In genomic region chr11:96193521-96194400, GRCm38 (mm10) we compare ENCODE assay signal across 9 mouse cellular contexts. TPM values are rescaled to one million over a fixed set of nuclear protein-coding genes. Genes with fewer than 3 reads are reported as not detected.
DNase-seq lines count a peak whose midpoint lies in the region; ATAC-seq and TF ChIP-seq lines count a peak whose summit lies in the region.
"Had no signal": no experiment of that assay in that cellular context is flagged by ENCODE, and none has a peak within 500 bp of the region (broad histone marks: within the 10 kb centered on the region; RNA-seq: fewer than 3 reads in every experiment).

TSS of gene Hoxb13 (plus strand) at chr11:96194316.

- H3K27me3 ChIP-seq in liver, embryonic 11.5 days (replicated peaks; ENCODE audit: control insufficient read depth, insufficient read depth, low read length) = peaks cover 100% of the 10 kb centered on the region
- peaks cover 99% of the 10 kb centered on the region for H3K27me3 ChIP-seq in liver, postnatal 0 days (ENCODE audit: insufficient read depth, low read length)
- H3K27me3 ChIP-seq in forebrain, embryonic 15.5 days = peaks cover 99% of the 10 kb centered on the region

- H3K4me3 ChIP-seq in liver, embryonic 11.5 days (ENCODE audit: low read depth, low read length) = no peak within 1 kb of the TSS
- no peak within 1 kb of the TSS for H3K4me3 ChIP-seq in liver, postnatal 0 days (ENCODE audit: low read depth, low read length)
- peak within 1 kb of the TSS; percentile 32 for H3K4me3 ChIP-seq in forebrain, embryonic 15.5 days
- H3K4me3 ChIP-seq: liver, embryonic 15.5 days had no signal

- H3K4me1 ChIP-seq in liver, embryonic 11.5 days (replicated peaks; ENCODE audit: control insufficient read depth, insufficient read depth, low read length) = no peaks in the 10 kb centered on the region
- H3K4me1 ChIP-seq in liver, postnatal 0 days (ENCODE audit: insufficient read depth) = no peaks in the 10 kb centered on the region
- 0 out of 2 replicates have a peak, but pooled peaks cover 3% of the 10 kb centered on the region for H3K4me1 ChIP-seq in forebrain, embryonic 15.5 days
- H3K4me1 ChIP-seq: liver, embryonic 15.5 days had no signal

- TF ChIP-seq CTCF in liver, postnatal 0 days (IDR thresholded peaks at IDR 0.05; ENCODE audit: low read depth) = no peak

- H3K27ac ChIP-seq in liver, embryonic 11.5 days (ENCODE audit: low read depth, low read length) = no peak within 1 kb of the TSS
- no peak within 1 kb of the TSS for H3K27ac ChIP-seq in liver, postnatal 0 days (ENCODE audit: low read depth)
- H3K27ac ChIP-seq in forebrain, embryonic 15.5 days (replicated peaks) = no peak within 1 kb of the TSS
- H3K27ac ChIP-seq: liver, embryonic 15.5 days had no signal

- H3K9me3 ChIP-seq in liver, embryonic 11.5 days (ENCODE audit: control insufficient read depth, low read length) = no peaks in the 10 kb centered on the region
- no peaks in the 10 kb centered on the region for H3K9me3 ChIP-seq in liver, postnatal 0 days (ENCODE audit: low read length)
- no peaks in the 10 kb centered on the region for H3K9me3 ChIP-seq in forebrain, embryonic 15.5 days
- H3K9me3 ChIP-seq: liver, embryonic 15.5 days had no signal

- H3K9ac ChIP-seq in liver, embryonic 11.5 days (ENCODE audit: low read depth, low read length) = no peak within 1 kb of the TSS
- no peak within 1 kb of the TSS for H3K9ac ChIP-seq in liver, postnatal 0 days (replicated peaks)
- peak within 1 kb of the TSS; percentile 15; the same call in 1 of the 2 replicates for H3K9ac ChIP-seq in forebrain, embryonic 15.5 days (replicated peaks)
- H3K9ac ChIP-seq: liver, embryonic 15.5 days had no signal

- H3K36me3 ChIP-seq in liver, embryonic 11.5 days (ENCODE audit: control insufficient read depth, insufficient read depth, low read length) = no peaks in the 10 kb centered on the region
- H3K36me3 ChIP-seq in liver, postnatal 0 days (replicated peaks; ENCODE audit: insufficient read depth, low read length) = no peaks in the 10 kb centered on the region
- H3K36me3 ChIP-seq in forebrain, embryonic 15.5 days = no peaks in the 10 kb centered on the region
- H3K36me3 ChIP-seq: liver, embryonic 15.5 days had no signal

- H3K4me2 ChIP-seq in liver, embryonic 11.5 days = peak within 1 kb of the TSS; percentile 17; the same call in 1 of the 2 replicates
- no peak within 1 kb of the TSS for H3K4me2 ChIP-seq in liver, postnatal 0 days (ENCODE audit: low read depth, low read length)
- H3K4me2 ChIP-seq in forebrain, embryonic 15.5 days (replicated peaks) = peak within 1 kb of the TSS; percentile 38
- H3K4me2 ChIP-seq: liver, embryonic 15.5 days had no signal

- no peak for TF ChIP-seq EP300 in liver, postnatal 0 days (IDR thresholded peaks at IDR 0.05; ENCODE audit: low read depth)

- WGBS in liver, embryonic 11.5 days = 2% methylated on average over 34 of the region's 35 CpGs
- 2% methylated on average over 34 of the region's 35 CpGs for WGBS in liver, postnatal 0 days (ENCODE audit: insufficient replicate concordance)
- WGBS in forebrain, embryonic 15.5 days = 2% methylated on average over 34 of the region's 35 CpGs

- DNase-seq in liver, embryonic 11.5 days (ENCODE audit: low spot score) = no peak
- DNase-seq in liver, postnatal 0 days = no peak
- peak; percentile 51 for DNase-seq in adrenal gland, postnatal 25 days
- DNase-seq in neural tube, embryonic 10.5 days (ENCODE audit: extremely low spot score, low spot score) = peak; percentile 65
- no peak for DNase-seq in cerebellum, postnatal 25 days
- DNase-seq in adipocyte (ENCODE audit: low spot score) = no peak

- ATAC-seq in liver, embryonic 11.5 days (replicated peaks; ENCODE audit: low FRiP score) = no peak
- ATAC-seq in liver, postnatal 0 days = no peak
- no peak for ATAC-seq in forebrain, embryonic 15.5 days (replicated peaks)
- no peak for ATAC-seq in inflammation-experienced regulatory T-cells, adult 6 months

RNA-seq across cellular contexts. Expression of gene Hoxb13, which starts in this region (rescaled TPM):
- not detected in 2 replicates for polyA plus RNA-seq in liver, embryonic 11.5 days (2014; fragmentation: Nextera tagmentation; extraction: Ambion mirVana)
- polyA plus RNA-seq in liver, postnatal 0 days (2015; fragmentation: Nextera tagmentation; extraction: Ambion mirVana) = not detected in 2 replicates
- total RNA-seq in adrenal gland, postnatal 25 days (2021) = not detected in 2 replicates
- not detected in 2 replicates for polyA plus RNA-seq in forebrain, embryonic 15.5 days (2015; fragmentation: Nextera tagmentation; extraction: Ambion mirVana)
- polyA plus RNA-seq in inflammation-experienced regulatory T-cells, adult 6 months (2017; shearing (Covaris generic)) = not detected
- polyA plus RNA-seq: liver, embryonic 15.5 days had no signal

Comparison
In these comparisons a context has a peak if more than half of its experiments do, and no peak if none do; other contexts are left out.
1. Peak in DNase-seq in adrenal gland, postnatal 25 days; RNA of the gene not detected or under 1 TPM.